Mouse (Mus musculus) liver, postnatal 0 days (tissue): ENCODE data around the gene Gm13276.

Experiments
- CTCF ChIP-seq: sonication (generic); IDR thresholded peaks from 2 replicates; pipeline ENCODE4 v1.5.1; 2016; ENCODE audit warnings: antibody characterized with exemption, low read depth
- EP300 ChIP-seq: IDR thresholded peaks from 2 replicates; pipeline ENCODE4 v1.6.1; 2016; ENCODE audit warnings: antibody characterized with exemption, low read depth, mild to moderate bottlenecking

DNA sequence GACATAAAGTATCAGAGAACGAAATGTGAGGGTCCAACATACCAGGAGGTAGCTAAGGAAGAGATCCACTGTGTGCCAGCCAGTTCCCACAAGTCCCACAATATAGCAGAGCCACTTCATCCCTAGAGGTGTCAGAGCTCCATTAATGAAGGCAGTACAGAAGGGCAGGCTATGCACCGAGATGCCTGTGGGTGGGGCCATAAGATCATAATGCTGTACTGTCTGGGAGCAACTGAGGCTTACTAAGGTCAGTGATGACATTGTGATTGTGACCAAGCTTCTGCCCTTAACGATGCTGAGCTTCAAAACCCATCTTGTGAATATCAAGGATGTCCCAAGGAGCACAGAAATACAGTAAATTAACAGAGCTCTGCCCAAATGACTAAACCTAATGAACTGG is 41.3 kb upstream of the Gm13276 start:
- TF ChIP-seq EP300 (no peak), CTCF (peak; percentile 44)
